Mouse (Mus musculus) thymus, postnatal 25 days (tissue): ENCODE measurements around the gene Olfr1320.

Source experiments
- DNase-seq: peaks from one replicate; pipeline ENCODE4 v3.0.0; 2022

Olfr1320 gene

DNA sequence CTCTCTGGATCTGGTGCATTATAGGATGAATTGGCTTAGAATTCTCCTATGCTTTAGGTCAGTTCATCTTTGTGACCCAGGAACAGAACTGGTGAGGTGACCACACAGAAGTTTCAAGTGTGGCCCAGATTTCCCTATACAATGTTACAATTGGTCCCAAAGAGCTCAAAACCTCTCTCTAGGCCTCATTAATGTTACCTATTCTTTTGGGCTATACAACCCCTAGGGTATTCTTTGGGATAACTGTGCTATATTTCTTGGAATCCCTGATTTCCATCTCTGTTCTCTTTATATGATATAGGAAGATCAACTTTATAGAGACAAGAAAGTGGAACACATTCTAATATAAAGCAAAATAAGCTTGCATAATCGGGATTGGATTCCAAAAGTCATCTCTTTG lies at the start of gene Olfr1320:
Gene Olfr1320 (plus strand): TSS at position 301 of the 400 bp plus-strand sequence.
- no peak for DNase-seq

DNA sequence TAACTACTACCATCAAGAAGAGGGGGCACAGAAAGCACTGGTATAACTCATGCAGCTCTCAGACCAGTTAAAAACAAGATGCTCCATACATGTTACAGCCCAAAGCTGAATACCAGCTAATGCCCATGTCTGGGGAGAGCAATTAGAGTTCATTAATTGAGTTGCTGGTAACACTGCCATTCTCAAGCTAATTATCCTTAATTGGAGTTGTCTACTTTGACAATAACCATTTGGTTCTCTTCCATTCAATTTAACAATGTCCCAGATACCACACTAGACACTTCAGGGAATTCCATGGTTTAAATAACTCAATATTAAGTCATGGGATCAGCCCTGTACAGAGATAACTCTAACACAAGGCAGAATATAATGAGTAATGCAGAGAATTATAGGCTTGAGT lies 44.6 kb upstream of the Olfr1320 start:
- DNase-seq: no peak

DNA sequence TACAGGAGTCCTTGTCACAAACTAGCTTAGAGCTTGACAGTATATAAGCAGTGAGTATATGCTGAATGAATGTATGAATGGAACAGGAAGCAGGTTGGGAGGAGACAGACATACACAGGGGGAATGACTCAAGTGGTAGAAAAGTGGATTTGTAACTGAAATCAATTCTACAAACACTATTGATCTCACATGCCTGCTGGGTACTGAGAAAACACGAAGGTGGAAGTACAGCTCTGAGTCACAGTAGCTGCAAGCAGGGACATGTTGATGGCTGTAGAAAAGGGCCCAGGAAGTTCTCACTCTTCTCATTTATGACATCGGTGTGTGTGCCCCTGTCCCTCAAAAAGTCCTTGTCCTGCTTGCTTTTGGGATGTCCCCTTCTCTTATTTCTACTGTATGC lies 40.9 kb upstream of the Olfr1320 start:
- no peak for DNase-seq

- DNase-seq: peak; percentile 11
Observed at GRCm38 (mm10) chrX:49660781-49661180, 11.4 kb upstream of the Olfr1320 start.
